Mouse (Mus musculus): Measurements from ENCODE around the gene Clptm1.

The Clptm1 gene

DNA sequence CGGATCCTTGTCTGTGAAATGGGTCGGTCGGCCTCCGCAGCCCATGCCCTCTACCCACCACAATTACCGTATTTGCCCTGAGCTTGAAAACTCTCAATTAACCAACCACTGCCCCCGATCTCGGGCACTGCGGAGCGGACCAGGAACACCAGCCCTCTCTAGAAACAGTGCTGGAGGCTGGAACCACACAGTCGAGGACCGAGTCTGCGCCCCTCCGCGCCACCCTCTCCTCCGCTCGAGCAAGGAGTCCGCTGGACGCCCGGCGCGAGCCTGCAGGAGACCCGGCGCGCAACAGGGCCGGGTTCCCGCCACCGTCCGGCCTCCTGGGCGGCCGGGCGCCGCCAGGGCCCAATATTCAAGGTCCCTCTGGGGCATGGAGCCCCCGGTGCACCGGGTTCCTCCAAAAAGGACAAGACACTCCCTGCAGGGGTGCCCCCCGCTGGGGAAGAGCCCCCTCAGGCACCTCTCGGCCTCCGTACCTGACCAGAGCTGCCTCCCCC is 328 bp downstream of the Clptm1 start:
- no peak for DNase-seq (ENCODE audit: low spot score in 2 of 2)

DNA sequence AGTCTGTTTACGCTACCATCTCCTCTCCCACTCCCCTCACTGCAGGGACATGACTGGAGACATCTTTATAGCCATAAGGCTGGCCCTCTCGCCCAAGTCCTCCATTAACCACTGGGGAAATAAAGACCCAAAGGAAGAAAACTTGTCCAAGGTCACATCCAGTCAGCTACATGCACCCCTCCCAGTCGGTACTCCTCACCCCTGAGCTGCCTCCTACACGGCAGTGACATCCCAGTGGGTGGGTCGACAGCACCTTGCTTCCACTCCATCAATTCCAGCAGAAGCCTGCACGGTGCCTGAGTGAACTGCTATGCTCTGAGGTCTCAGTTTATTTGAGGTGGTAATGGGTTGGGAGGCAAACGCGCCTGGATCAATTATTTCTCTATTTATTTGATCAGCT is 893 bp downstream of the Clptm1 start:
- no peak for DNase-seq (ENCODE audit: low spot score in 2 of 2)

DNA sequence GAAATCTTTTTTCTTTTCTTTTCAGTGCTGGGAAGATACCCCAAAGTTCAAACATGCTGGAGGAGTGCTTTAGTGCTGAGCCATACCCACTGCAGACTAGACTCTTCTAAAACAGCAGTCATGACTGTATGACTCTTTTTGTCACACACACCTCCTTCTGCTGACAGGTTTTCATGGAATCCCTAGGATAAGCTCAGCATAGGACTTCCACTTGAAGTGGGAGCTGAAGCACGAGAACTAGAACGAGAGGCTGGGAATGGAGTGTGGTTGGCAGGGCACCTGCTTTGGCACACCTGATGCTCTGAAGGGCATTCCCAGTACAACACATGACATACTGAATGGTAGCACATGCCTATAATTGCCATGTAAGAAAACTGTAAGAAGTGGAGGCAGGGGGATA is 12.2 kb downstream of the Clptm1 start:
- no peak for DNase-seq (ENCODE audit: low spot score in 2 of 2)

DNA sequence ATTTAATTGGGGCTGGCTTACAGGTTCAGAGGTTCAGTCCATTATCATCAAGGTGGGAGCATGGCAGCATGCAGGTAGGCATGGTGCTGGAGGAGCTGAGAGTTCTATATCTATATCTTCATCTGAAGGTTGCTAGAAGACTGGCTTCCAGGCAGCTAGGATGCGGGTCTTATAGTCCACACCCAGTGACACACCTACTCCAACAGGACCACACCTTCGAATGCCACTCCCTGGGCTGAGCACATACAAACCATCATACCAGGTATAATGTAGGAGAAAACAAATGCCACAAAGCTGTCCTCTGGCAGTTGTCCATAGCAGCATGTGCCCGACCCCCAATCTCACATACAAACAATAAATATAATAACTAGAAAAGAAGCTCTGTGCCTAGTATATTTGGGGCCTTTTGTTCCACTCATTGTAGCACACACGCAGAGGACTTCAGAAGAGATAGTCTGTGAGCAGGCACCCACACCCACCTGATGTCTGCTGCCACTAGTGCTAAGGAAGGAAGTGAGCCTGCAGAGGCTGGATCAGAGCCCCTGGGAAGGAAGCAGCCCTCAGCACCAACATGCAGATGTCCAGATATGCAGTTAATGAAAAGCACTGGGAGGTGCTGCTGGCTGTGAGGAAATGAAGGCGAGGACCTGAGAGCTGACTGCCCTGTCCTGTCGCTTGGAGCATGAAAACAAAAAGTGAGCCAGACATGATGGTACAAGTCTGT is 13.6 kb downstream of the Clptm1 start:
- DNase-seq (ENCODE audit: low spot score in 2 of 2), result no peak

DNA sequence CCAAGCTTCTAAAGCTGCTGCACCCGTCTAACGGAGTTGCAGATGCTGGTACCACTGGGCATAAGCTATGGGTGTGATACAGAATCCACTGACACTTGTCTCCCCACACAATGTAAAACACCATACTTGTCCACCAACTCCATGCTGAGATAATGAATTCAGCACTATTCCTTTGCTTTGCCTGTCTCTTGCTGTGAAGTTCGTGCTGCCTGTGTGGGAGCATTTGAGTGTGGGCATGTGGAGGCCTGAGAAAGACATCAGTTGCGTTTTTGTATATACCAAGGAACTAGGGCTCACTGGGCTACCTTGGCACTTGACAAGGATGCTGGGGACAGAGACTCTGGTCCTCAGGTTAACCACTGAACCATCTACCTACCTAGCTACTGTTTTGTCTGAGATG is 23.6 kb downstream of the Clptm1 start:
- DNase-seq (ENCODE audit: low spot score in 2 of 2), result peak; percentile 35 to 42

DNA sequence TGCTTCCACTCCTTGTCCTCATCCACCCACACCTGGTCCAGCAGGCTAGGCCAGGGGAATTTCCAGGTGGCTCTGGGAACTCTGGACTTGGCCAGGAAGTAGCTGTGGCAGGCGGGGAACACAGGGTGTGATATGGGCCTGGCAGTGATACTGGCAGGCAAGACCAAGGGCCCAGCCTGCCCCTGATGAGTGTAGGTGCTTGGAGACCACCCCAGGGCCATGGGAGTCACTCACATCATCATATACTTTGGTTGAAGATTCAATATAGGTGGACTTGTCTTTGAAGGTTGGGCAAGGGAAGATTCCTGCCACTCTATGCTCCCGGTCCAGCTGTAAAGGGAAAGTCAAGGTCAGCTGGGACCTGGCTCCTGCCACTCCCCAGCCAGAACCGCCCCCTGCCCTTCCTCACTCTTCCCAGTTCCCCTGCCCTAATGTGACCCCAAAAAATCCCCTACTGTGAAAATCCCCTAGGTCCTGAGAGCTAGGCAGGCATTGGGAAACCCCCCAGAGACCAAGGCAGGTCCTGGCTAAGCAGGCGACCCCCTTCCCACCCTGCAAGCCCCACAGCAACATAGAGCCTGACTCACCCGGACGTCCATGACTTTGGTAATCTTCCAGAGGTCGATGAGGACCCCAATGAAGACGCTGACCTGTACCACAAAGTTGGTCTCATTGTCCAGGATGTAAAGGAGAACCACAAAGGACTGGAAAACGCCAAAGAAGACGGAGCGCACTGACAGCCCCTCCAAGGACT is 29.6 kb downstream of the Clptm1 start:
- no peak for DNase-seq (ENCODE audit: low spot score in 2 of 2)

DNA sequence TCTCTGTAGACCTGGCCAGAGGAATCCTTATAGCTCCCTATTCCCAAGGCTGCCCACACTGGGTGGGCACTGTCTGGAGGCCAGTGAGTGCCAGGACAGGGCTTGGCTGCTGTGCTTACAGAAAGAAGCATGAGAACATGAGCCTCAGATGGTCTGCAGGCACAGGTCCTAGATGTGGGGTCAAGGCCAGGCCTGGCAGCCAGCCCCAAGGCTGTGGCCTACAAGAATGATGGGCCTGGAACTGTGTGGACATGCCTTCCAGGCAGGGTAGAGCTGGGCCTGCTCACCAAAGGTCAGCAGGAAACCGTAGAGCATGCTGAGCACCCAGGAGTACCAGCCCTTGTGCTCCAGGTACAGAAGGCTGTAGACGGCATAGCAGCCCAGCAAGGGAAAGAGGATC is 30.2 kb downstream of the Clptm1 start:
- no peak for DNase-seq (ENCODE audit: low spot score in 2 of 2)

DNA sequence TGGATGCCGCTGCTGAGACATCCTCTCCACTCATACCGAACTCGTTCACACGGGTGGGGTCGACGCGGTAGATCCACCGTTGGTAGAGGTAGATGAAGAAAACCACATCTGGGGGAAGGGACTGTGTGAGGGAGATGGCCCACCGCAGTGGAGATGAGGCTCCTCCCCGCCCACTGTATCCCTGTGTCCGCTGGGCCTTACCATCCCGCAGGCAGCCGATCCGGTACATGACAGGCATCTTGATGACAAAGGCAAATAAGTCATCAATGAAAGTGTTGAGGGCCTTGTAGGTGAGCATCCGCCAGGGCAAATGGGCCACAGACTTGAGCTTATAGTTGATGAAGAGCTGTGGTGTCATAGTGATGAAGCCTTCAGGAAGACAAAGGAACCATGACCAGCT is 31.0 kb downstream of the Clptm1 start:
- DNase-seq (ENCODE audit: low spot score in 2 of 2), result no peak

DNA sequence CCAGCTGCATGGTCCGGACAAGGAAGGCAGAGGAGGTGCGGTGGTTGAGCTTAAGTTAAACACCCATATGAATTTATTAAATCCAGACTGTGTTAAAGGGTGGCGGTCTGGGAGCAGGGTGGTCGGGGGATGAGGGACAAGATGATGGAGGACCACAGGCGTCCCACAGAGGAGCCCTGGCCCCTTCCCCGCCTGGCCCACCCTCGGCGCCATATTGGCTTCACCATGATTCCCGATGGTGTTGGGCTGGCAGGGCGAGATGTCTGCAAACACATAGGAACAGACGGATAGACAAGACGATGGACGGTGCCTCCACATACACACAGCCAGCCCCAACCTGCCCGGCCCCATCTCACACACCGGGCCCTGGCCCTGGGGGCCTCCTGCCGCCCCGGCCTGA is 31.6 kb downstream of the Clptm1 start:
- DNase-seq (ENCODE audit: low spot score in 2 of 2), result no peak

DNA sequence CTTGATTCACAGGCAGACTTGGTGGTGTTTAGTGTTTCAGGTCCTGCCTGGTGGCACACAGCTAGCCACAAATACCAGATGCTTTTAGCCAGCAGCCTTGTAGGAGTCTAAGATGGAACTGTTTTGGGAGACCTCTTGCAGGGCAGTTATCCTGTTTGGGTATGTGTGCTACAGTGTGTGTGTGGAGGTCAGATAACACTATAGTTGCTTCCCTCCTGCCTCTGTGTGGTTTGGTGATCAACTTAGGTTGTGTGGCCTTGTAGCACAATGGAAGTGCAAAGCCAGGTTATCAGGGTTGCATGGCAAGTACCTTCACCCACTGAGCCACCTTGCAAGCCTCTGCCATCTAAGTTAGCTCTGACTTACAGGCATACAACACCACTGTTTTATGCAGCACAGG is 32.1 kb downstream of the Clptm1 start:
- no peak for DNase-seq (ENCODE audit: low spot score in 2 of 2)

DNA sequence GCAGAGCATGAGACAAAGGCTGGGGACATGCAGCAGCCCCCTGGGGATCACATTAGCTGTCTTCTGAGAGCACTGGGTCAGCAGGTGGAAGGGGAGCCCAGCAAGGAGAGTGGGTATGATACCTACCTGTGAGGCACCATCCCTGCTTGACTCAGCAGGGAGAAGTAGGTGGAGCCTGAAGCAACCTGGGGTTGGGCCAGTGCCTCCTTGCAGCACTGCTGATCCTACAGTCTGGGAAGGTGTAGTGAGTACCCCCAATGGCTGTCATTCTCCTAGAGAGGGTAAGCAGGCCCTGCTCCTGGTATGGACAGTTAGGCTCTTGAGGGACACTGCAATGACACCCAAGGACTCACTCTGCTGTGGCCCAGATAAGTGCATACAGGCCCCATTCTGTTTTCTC is 32.6 kb downstream of the Clptm1 start:
- DNase-seq (ENCODE audit: low spot score in 2 of 2), result no peak

DNA sequence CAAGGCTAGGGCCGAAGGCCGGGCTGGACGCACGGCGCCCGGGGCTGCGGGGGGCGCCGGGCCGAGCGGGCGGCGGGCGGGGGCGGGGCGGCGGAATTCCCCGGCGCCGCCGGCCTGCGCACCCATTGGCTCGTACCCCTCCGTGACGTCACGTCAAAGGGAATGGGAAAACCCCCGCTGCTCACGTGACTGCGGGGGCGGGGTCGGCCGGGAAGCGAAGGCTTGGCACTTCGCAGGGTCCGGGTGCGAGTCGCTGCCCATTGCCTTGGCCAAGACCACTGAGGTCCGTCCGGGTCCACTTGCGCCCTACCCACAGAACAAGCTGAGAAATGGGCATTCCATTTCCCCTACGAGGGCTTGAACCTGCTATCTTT is 35.5 kb downstream of the Clptm1 start, which contains the start of gene Relb:
Gene Relb, minus strand, starts transcription at position 78 of the 374 bp plus-strand sequence.
- DNase-seq (ENCODE audit: low spot score in 2 of 2), result peak; percentile 55 to 89

DNA sequence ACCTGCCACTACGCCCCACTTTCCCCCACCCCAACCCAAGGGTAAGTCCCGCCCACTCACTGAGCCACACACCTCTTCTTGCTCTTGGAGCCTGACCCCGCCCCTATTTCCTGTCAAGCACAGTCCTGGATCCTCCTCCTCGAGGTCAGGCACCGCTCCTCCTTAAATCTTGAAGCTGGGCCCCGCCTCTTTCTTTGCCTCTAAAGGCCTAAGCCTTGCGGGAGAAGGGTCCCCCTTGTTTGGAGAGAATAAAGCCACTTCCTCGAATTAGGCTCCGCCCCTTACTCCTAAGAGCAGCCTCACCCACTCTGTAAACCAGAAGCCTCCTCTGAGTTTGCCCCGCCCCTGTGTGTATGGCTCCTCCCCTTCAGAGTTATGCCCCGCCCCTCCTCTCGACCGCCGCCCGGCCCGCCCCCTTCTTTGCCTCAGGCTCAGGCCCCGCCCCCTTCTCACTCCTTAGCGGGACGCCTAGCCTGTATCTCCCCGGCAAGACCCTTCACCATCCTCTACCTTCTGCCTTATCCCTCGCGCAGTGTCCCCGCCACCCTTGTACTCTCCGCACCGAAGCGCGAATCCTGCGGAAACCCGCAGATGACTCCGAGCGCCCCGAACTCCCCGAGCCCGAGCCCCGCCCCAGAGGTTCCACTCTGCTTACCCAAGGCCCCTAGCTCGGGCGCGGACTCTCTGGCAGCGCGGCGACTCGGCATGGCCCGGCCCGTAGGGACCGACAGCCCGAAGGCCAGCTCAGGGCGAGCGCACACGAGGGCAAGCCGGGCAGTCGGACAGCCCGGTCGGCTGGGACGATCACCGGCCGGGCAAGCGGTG is 36.1 kb downstream of the Clptm1 start:
- peak; percentile 87 to 88 for DNase-seq (ENCODE audit: low spot score in 2 of 2)

DNA sequence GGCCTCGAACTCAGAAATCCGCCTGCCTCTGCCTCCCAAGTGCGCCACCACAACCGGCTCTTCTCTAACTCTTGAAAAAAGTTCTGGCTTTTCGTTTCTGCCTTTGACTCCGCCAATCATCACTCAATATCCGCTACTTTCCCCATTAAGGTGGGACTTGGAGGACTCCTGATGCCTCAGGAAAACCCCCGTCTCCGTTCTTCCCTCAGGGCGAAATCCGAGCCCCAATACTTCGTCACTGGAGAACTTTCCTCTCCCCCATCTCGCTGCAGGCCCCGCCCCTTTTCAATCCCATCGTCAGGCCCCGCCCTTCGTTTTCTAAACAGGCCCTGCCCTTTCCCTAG is 36.7 kb downstream of the Clptm1 start:
- no peak for DNase-seq (ENCODE audit: low spot score in 2 of 2)

DNA sequence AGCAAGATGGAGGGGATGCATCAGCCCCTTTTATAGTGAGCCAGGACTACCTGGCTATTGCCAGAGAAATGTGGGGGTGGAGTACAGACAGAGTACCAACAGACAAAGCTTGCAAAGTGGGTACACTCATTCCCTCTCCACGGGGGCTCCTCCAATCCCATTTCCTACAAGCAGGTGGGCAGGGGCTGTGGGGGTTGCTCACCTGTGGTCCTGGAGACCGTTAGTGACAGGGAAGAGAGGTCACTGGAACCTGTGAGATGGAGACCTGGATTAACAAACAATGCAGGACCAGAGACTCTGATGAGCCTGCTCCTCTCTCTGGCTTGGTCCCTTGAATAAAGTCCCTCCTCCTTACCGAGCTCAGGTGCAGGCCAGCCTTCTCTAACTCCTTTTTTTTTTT is 37.1 kb downstream of the Clptm1 start:
- DNase-seq (ENCODE audit: low spot score in 2 of 2), result no peak

DNA sequence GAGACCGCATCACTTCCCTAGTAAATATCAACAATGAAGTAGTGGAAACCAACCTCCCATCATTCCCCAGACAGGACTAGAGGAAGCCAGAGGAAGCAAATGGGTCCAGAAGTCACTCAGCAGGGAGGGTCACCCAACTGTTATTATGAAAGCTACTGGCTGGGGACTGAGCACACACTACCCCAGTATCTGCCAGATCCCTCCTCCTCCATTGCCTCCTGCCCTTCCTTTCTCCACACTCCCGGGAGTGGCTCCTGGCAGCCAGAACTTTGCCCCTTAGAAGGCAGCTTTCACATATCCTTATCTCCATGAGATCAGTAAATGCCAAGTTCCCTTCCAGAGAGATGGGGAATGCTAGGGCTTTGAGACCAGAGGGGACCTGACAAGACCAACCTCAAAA is 41.4 kb downstream of the Clptm1 start:
- DNase-seq (ENCODE audit: low spot score in 2 of 2), result no peak

DNA sequence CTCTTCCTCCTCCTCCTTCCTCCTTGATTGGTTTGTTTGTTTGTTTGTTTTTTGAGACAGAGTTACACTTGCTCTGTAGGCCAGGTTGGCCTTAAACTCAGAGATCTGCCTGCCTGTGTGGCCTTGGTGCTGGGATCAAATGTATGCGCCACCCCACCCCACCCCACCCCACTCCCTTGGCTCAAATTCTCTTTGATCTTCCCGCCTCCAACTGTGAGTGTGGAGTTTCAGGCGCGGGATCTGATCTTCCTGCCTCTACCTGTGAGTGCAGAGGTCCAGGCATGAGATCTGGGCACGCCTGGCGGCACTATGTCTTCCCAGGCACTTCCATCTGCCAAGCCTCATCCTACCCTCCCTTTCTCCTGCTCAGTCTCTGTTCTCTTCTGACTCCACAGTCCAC is 42.6 kb downstream of the Clptm1 start:
- no peak for DNase-seq (ENCODE audit: low spot score in 2 of 2)

DNA sequence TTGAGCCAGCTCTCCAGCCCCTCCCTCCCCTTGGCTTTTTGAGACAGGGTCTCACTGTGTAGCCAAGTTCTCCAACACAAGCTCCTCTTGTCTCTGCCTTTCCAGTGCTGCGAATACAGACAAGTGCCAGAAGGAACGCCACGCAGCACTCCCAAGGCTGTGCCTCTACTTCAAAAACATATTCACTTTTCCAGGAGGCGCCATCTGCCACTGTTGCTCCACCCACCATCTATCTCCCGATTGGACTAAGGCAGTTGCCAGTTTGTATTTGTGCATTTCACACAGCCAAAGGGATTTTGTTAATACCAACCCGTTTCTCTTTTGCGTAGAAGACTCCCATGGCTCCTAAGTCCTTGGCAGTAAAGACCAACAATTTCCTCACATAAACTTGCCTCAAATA is 44.0 kb downstream of the Clptm1 start:
- DNase-seq (ENCODE audit: low spot score in 2 of 2), result peak in 1 of 2 experiments; percentile 65

DNA sequence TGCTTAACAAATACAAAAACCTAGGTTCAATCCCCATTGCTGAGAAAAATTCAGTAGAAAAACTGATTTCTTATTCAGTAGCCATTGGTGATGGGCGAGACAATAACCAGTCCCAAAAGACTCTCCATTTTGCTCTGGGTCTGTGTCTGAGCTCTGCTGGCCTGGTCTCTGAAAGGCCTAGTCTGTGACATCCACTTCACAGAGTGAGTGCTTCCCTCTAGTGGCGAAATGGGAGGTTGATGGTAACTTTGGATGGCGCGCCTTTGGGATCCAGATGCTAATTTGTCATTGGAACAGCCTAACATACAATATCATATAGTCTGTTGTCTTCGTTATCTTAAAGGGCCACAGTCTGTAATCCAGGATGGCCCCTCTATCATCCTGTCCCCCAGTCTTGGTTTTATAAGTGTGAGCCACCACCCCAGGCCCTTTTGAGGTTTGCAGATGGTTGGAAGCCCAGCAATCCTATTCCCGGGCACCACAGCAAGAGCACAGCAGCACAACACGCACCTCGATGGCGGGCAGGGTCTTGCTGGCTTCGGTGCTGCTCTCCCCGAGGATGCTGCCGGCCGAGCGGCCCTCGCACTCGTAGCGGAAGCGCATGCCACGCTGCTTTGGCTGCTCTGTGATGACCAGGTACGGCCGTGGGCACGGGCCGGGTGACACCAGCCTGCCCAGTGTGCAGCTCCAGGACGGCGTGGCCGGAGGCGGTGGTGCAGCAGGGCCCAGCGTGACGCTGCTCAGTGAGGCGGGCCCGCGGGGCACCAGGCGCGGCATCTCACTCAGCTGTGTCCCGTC is 45.6 kb downstream of the Clptm1 start:
- peak in 1 of 2 experiments; percentile 89 for DNase-seq (ENCODE audit: low spot score in 2 of 2)

DNA sequence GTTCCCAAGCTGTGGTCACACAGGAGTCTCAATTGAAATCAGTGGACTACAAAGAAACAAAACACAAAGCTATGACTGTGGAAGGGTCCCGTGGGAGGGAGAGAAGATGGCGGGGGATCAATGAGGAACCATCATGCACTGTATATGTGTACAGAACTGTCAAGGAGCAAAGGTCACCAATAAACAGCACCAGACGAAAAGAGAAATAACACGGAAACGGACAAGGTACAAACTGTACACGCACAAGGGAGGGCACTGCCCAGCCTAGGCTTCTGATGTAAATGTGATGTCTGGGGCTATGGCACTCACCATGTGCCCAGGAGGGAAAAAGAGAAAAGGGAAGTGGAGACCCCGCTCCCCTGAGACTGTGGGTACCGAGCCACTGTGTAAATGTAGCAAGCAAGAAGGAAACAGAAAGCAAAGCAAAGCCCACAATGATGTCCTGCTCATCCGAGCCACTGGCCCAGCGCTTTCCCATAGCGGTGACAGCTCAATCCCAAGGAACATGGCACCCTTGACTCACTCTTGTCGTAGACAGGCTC is 49.7 kb downstream of the Clptm1 start:
- DNase-seq (ENCODE audit: low spot score in 2 of 2), result no peak

DNA sequence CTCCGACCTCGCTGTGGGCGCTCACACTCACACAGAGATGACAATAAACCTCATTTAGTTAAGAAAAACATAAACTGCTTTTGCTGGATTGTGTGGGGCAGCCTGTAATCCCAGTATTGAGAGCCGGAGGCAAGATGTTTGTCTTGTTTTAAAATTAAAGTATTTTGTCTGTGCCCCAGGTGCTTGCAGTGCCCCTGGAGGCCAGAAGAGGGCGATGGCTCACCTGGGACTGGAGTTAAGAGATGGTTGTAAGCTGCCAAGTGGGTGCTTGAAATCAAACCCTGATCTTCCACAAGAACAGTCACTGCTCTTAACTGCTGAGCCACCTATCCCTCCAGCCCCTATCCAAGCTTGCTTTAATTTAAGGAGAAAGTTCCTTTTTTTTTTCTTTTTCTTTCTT is 53.9 kb downstream of the Clptm1 start:
- no peak for DNase-seq (ENCODE audit: low spot score in 2 of 2)
